In the genomic region with DNA sequence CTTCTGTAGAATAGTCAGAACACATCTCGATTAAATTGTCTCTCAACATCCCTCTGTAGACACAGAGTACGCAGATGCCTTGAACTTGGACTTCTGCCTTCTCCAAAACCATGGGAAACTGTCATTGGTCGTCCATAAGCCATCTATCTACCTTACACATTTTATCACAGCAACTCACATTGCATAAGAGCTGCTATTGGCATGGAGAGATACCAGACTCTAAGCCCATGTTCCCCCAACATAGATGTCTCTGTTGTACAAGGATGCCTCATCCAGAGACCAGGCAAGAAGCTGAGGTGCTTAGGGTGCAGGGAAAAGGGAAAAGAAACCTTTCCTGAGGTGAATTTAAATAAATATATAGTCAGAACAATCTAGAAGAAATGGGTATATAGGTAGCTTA, we compare ENCODE assay signal across 19 mouse cellular contexts.
"Had no signal": no experiment of that assay in that cellular context is flagged by ENCODE, and none has a peak within 500 bp of the region (broad histone marks: within the 10 kb centered on the region; RNA-seq: fewer than 3 reads in every experiment).

No protein-coding gene starts in this region.

- ATAC-seq: lung, postnatal 0 days; midbrain, embryonic 13.5 days; midbrain, embryonic 15.5 days had no signal

- H3K9me3 ChIP-seq: lung, embryonic 15.5 days; midbrain, embryonic 13.5 days; midbrain, embryonic 15.5 days; neural tube, embryonic 12.5 days had no signal

- H3K36me3 ChIP-seq: lung, embryonic 15.5 days; midbrain, embryonic 13.5 days; midbrain, embryonic 15.5 days; neural tube, embryonic 12.5 days had no signal

- H3K27ac ChIP-seq: lung, embryonic 15.5 days; macrophage; midbrain, embryonic 13.5 days; midbrain, embryonic 15.5 days; neural tube, embryonic 12.5 days had no signal

- DNase-seq: lung, adult 2 months; lung, postnatal 14 days; lung, postnatal 36 days; retina, postnatal 1 day; right cerebral cortex, adult 18-20 months; right cerebral cortex, postnatal 25 days; right cerebral cortex, postnatal 4 days; spleen, adult 18-20 months; thymus, adult 18-20 months; thymus, postnatal 14 days; thymus, postnatal 36 days had no signal

- H3K9ac ChIP-seq: lung, embryonic 15.5 days; midbrain, embryonic 13.5 days; midbrain, embryonic 15.5 days; neural tube, embryonic 12.5 days had no signal

- H3K4me3 ChIP-seq: lung, embryonic 15.5 days; megakaryocyte, embryonic 14.5 days; midbrain, embryonic 13.5 days; midbrain, embryonic 15.5 days; neural tube, embryonic 12.5 days had no signal

- H3K27me3 ChIP-seq: lung, embryonic 15.5 days; megakaryocyte, embryonic 14.5 days; midbrain, embryonic 13.5 days; midbrain, embryonic 15.5 days; neural tube, embryonic 12.5 days had no signal

- H3K4me1 ChIP-seq: lung, embryonic 15.5 days; megakaryocyte, embryonic 14.5 days; midbrain, embryonic 13.5 days; midbrain, embryonic 15.5 days; neural tube, embryonic 12.5 days had no signal

- H3K4me2 ChIP-seq: lung, embryonic 15.5 days; midbrain, embryonic 11.5 days; midbrain, embryonic 13.5 days; midbrain, embryonic 15.5 days; neural tube, embryonic 12.5 days had no signal
